Mouse (Mus musculus) layer of hippocampus, adult 8-10 months (tissue): ENCODE measurements at regions not wholly inside any gene's neighbourhood (a gene's known extent, or its start where the extent isn't known, plus 50 kb on each side); places are given as distances from the start of the nearest gene placed in this dataset.

Experiments
- DNase-seq, 2 experiments: peaks; one replicate each; pipeline ENCODE4 v3.0.0; 2022; ENCODE audit warnings: low spot score in 2 of 2

- DNase-seq = peak; percentile 65 to 68
Measured at GRCm38 (mm10) chr14:102925769-102926443, 56.5 kb downstream of the Kctd12 start.

GRCm38 (mm10) chr14:102924674-102925073 is 57.8 kb downstream of the Kctd12 start:
- DNase-seq = no peak

GRCm38 (mm10) chr14:102922496-102922993 is 59.9 kb downstream of the Kctd12 start:
- no peak for DNase-seq

- DNase-seq = no peak
Measured at GRCm38 (mm10) chr14:102920415-102920814, 62.0 kb downstream of the Kctd12 start.

- no peak for DNase-seq
Measured at GRCm38 (mm10) chr14:102919261-102919801, 63.1 kb downstream of the Kctd12 start.

- no peak for DNase-seq
Measured at GRCm38 (mm10) chr14:102917929-102918328, 64.5 kb downstream of the Kctd12 start.

- no peak for DNase-seq
Measured at GRCm38 (mm10) chr14:102915918-102916317, 66.5 kb downstream of the Kctd12 start.

- DNase-seq = no peak
Measured at GRCm38 (mm10) chr14:102911582-102911981, 70.9 kb downstream of the Kctd12 start.

- no peak for DNase-seq
Measured at GRCm38 (mm10) chr14:102908990-102909389, 73.4 kb downstream of the Kctd12 start.

- no peak for DNase-seq
Measured at GRCm38 (mm10) chr14:102907411-102908103, 74.9 kb downstream of the Kctd12 start.

- no peak for DNase-seq
Measured at GRCm38 (mm10) chr14:102906826-102907225, 75.6 kb downstream of the Kctd12 start.

GRCm38 (mm10) chr14:102906286-102906685 is 76.2 kb downstream of the Kctd12 start:
- DNase-seq = no peak

GRCm38 (mm10) chr14:102902906-102903305 is 79.5 kb downstream of the Kctd12 start:
- peak; percentile 73 to 77 for DNase-seq

GRCm38 (mm10) chr14:102902236-102902635 is 80.2 kb downstream of the Kctd12 start:
- DNase-seq = no peak

GRCm38 (mm10) chr14:102898445-102898844 is 84.0 kb downstream of the Kctd12 start:
- no peak for DNase-seq

GRCm38 (mm10) chr14:102897039-102897438 is 85.4 kb downstream of the Kctd12 start:
- no peak for DNase-seq

- no peak for DNase-seq
Measured at GRCm38 (mm10) chr14:102896527-102896926, 85.9 kb downstream of the Kctd12 start.

GRCm38 (mm10) chr14:102893241-102893640 is 89.2 kb downstream of the Kctd12 start:
- no peak for DNase-seq

- DNase-seq = no peak
Measured at GRCm38 (mm10) chr14:102891552-102891951, 90.9 kb downstream of the Kctd12 start.

- DNase-seq = no peak
Measured at GRCm38 (mm10) chr14:102885240-102885598, 97.2 kb downstream of the Kctd12 start.

GRCm38 (mm10) chr14:102884539-102885239 is 97.7 kb downstream of the Kctd12 start:
- no peak for DNase-seq
